Mouse (Mus musculus) stomach, postnatal 0 days (tissue): ENCODE measurements at regions not wholly inside any gene's neighbourhood (a gene's known extent, or its start where the extent isn't known, plus 50 kb on each side); places are given as distances from the start of the nearest gene placed in this dataset.

Source experiments
- CTCF ChIP-seq: IDR thresholded peaks from 2 replicates; pipeline ENCODE4 v1.5.1; 2016; ENCODE audit warnings: antibody characterized with exemption, low read depth, mild to moderate bottlenecking, moderate library complexity
- EP300 ChIP-seq: optimal IDR thresholded peaks from 2 replicates; pipeline ENCODE3; 2016; ENCODE audit warnings: antibody characterized with exemption

DNA sequence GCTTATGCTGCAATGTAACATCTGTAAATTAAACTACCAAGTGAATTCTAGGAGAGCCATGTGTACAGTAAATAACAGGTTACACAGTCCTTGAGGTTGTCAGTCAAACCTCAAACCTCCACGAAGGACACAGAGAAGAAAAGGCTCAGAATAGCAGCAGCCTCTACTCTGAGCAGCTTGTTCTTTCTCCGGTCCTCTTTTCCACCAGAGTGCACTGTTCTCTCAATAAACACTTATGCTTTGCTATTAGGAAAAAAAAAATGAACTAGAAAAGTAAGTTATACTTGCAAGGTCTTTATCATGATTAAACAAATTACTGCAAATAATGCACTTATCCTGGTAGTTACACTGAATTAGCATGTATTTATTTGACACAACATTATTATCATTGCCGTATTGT lies 89.6 kb downstream of the Amy2a5 start:
- TF ChIP-seq CTCF: peak; percentile 45
- no peak for TF ChIP-seq EP300
